Mouse (Mus musculus) B cell, adult 62 days (primary cell): ENCODE measurements around the gene Fbxo3. TPM values are rescaled to one million over a fixed set of nuclear protein-coding genes. Genes with fewer than 3 reads are reported as not detected.

Experiments used
- total RNA-seq: library from RNA; stranded (reverse); gene quantifications from 4 replicates; pipeline ENCODE4 v1.2.4, GENCODE M21; 2023

Fbxo3 gene
- 21.7 to 26.9 TPM (median 26.3 TPM) in 4 replicates for total RNA-seq

DNA sequence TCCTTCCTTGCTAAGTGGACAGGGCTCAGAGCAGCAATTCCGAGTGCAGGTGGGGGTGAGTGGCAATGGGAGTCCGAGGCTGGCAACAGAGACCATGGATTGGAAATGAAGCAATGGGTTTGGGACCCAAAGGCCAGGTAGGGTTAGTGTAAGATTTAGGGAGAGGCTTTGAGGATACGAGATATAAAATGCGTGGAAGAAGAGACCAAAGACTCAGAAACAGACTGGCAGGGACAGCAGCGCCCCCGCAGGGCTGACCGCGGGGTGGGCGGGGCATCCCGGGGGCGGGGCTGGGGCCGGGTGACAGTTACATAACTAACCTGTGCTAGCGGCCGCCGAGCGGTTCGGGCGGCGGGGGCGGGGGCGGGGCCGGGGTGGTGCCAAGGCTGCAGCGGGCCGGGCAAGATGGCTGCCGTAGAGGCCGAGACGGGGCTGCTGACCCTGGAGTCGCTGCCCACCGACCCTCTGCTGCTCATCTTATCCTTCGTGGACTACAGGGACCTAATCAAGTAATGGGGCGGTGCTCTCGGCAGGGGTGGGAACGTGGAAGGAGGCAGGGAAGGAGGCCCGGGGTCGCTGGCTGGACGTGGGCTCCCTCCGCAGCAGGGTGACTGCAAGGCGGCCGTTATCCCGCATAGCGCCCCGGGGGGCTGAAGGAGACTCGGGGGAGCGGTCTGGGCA is at the start of gene Fbxo3:
TSS of gene Fbxo3 (plus strand) at position 264 of the 681 bp plus-strand sequence.

DNA sequence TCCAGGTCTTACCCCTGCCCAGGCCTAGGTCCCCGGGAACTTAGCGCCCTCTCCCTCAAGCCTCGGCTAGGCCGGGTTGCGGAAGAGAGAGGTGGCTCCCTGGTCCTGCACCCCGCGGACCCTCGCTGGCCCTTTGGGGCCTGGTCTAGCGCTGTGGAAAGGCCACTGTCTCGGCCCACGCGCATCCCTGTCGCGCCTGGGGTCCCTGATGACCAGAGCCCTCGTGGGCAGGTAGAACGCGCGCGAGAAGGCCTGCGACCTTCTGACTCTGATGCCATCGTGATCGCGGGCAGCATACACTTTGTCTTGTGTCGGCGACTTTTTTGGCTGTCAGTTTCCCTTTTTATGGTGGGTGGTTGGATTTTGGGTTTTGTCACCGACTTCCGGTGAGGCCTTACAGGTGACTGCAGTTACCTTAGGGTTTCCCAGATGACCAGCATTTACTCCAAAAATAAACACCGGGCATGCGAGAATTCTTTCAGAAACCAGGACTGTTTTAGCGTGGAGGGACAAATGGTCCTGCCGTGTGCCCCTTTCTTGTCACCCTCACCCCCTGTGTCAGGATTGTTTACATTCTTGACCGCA is 710 bp downstream of the Fbxo3 start, which contains the start of gene 4931422A03Rik:
TSS of gene 4931422A03Rik (minus strand) at position 223 of the 585 bp plus-strand sequence.

DNA sequence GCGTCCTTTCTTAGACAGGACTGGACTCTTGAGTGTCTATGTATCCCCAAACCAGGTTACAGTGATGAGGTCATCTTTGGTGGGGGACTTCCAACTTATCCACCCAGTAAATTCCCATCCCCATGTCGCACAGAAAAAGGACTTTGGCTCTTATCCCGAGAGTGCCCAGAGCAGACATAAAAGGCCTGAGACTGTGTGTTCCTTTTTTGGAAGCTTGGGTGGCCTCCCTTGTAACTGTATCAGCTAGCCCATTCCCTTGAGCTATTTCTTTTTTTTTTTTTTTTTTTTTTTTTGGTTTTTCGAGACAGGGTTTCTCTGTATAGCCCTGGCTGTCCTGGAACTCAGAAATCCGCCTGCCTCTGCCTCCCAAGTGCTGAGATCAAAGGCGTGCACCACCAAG is 38.0 kb downstream of the Fbxo3 start, which contains the start of gene Gm10912:
TSS of gene Gm10912 (plus strand) at position 301 of the 400 bp plus-strand sequence.

DNA sequence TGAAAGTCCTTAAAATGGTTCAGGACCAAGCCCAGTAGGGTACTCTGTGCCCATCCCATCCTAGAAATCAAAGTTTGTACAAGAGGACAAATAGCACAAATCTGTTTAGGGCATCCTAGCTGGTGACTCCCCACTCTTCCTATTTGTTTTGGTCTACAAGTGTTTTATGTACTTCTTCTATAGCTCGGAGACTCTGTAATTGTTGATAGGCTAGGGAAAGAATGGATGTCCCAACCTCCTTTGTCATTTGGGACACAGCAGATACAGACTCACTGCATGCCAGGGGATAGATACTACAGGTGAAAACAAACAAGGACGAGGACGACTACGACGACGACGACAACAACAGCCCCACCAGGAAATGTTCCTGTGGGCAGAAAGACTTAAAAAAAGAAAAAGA is 40.9 kb downstream of the Fbxo3 start, which contains the start of gene Gm10799:
TSS of gene Gm10799 (minus strand) at position 101 of the 400 bp plus-strand sequence.

DNA sequence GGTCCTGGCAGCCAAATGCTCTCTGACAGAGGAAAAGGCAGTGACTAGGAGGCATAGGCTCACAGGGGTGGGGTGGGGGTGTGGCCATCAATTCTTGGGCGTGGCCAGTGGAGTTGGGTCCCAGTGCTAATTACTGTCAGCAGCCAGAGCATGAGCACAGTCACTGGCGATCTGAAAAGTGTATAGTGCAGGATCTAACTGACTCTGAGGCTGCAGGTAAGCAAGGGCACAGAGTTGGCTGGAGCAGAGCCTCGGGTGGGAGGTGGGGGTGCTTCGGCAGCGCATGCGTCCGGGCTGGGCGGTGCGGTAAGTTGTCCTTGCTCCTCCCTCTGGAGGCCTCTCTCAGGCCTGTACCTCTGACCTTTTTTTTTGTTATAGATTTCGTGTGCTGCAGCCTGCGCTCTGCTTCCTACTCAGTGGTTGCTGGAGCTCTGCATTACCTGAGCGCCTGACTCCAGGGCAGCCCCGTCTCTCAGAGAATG is 42.2 kb downstream of the Fbxo3 start, which contains the start of gene Cd59b:
TSS of gene Cd59b (plus strand) at position 146 of the 482 bp plus-strand sequence.

DNA sequence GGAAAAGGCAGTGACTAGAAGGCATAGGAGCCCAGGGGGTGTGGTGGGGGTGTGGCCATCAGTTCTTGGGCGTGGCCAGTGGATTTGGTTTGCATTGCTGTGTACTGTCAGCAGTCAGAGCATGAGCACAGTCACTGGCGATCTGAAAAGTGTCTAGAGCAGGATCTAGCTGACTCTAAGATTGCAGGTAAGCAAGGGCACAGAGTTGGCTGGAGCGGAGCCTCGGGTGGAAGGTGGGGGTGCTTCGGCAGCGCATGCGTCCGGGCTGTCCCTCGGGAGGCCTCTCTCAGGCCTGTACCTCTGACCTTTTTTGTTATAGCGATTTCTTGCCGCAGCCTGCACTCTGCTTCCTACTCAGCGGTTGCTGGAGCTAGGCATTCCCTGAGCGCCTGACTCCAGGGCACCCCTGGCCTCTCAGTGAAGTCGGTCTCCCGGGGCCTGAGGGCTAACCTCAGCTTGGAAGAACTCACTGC is 68.3 kb downstream of the Fbxo3 start, which contains the start of gene Cd59a:
TSS of gene Cd59a (plus strand) at position 61 of the 473 bp plus-strand sequence.

Other genes with a start within 250 kb of the Fbxo3 start
- gene Caprin1, start 230.1 kb upstream of the Fbxo3 start, total RNA-seq, result 362 to 377 TPM (median 373 TPM) in 4 replicates
- gene Lmo2, start 69.7 kb upstream of the Fbxo3 start, total RNA-seq, result 217 to 220 TPM (median 219 TPM) in 4 replicates
- not detected in 4 replicates for gene 4931422A03Rik, start 640 bp downstream of the Fbxo3 start, total RNA-seq
- 0.39 to 0.58 TPM in 2 of 4 replicates, not detected in the others for gene Gm10912, start 38.1 kb downstream of the Fbxo3 start, total RNA-seq
- gene Gm10799, start 40.8 kb downstream of the Fbxo3 start, total RNA-seq, result not detected in 4 replicates
- 1.2 TPM in 1 of 4 replicates, not detected in the others for gene Cd59b, start 42.1 kb downstream of the Fbxo3 start, total RNA-seq
- 0.53 to 1.0 TPM (median 0.59 TPM) in 4 replicates for gene Cd59a, start 68.1 kb downstream of the Fbxo3 start, total RNA-seq
- not detected in 4 replicates for gene A930018P22Rik, start 95.0 kb downstream of the Fbxo3 start, total RNA-seq